Mouse (Mus musculus): ENCODE measurements around the gene Abcb10. TPM values are rescaled to one million over a fixed set of nuclear protein-coding genes. Genes with fewer than 3 reads are reported as not detected.

Gene Abcb10
- polyA plus RNA-seq, 1 experiment from 2014 or later, result 19.3 TPM

DNA sequence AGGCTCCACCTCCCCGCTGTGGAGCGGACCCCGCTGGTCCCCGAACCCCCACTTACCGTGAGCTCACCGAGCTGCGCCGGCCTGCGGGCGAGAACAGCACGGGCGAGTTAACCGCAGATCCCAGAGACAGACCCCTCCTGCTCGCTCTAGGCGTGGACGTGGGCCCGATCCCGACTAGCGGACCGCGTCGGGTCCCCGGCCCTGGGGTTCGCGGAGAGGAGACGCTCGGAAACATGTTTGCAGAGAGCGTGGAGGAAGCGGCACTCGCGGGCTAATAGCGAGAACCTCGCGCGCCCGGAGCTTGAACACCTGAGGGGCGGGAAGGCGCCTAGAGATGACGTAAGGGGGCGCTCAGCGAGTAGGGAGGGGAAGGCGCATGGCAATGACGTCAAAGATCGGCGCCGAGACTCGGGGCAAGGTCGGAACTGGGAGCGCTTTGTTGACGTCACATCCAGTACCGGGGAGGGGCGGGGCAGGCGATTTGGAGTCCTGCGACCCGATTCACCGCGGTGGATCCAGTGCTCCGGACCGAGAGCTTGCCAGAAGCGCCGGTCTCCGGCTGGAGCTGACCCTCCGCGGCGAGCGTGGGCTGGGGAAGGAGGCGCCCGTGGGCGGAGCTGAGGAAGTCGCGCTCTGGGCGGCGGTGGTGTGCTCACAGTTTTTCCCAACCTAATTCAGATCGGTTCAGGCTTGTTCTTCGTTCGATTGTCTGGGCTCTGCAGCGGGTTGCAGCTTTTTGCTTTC is 33.8 kb downstream of the Abcb10 start, which contains the start of gene Nup133:
Gene Nup133, minus strand, starts transcription at position 324 of the 744 bp plus-strand sequence.
- peaks cover 34% of the 10 kb centered on the region for H3K36me3 ChIP-seq
- H3K27me3 ChIP-seq (ENCODE audit: low read depth, poor library complexity, severe bottlenecking), result no peaks in the 10 kb centered on the region
- peak; percentile 99 for DNase-seq (ENCODE audit: low spot score)
- H3K4me1 ChIP-seq, result peaks cover 17% of the 10 kb centered on the region
- H3K9me3 ChIP-seq (replicated peaks), result no peaks in the 10 kb centered on the region
- WGBS, result under 1% methylated on average over 77 of the region's 77 CpGs
- H3K27ac ChIP-seq (replicated peaks), result peak within 1 kb of the TSS; percentile 89
- peak within 1 kb of the TSS; percentile 96 for H3K4me3 ChIP-seq

DNA sequence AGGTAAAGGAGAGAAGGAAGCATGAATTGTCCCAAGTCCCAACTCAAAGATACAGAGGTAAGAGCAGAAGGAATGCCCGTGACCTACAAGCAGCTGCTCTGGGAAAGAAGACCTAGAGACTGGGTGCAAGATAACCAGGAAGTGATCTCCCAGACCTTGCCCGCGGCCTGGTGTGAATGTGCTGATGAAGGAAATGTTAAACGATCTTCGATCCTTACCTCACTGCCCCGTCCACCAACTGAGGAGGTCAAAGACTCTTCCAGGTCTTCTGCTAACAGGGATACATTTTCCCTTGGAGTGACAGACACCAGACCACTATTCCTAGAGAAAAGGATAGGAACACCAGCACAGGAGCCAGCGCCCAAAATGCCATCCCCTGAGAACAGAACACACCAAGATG is 53.9 kb downstream of the Abcb10 start:
- Histone ChIP-seq H3K27me3 (ENCODE audit: low read depth, poor library complexity, severe bottlenecking) (no peaks in the 10 kb centered on the region), H3K36me3 (peaks cover 91% of the 10 kb centered on the region), H3K27ac (replicated peaks) (no peak overlapping the region), H3K9me3 (replicated peaks) (no peaks in the 10 kb centered on the region), H3K4me1 (no peaks in the 10 kb centered on the region), H3K4me3 (no peak overlapping the region)
- WGBS, result 95% methylated on average over 7 of the region's 7 CpGs
- no peak for DNase-seq (ENCODE audit: low spot score)

DNA sequence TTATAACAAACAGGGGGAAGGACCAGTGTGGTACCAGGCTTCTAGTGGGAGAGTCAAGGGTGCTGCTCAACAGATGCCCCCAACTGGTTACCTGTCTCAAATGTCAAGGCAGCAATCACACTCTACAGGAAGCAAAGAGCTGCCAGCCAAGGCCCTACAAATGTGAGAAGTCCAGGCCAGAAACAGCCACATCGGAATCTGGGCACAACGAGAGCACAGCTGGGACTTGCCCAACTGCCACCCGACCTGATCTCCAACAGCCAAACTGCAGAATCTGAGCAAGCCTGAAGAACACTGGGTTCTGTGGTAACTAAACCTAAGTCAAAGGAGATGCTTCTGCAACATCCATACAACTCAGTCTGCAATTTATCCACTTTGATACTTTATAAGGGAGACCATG is 57.3 kb downstream of the Abcb10 start:
- H3K27me3 ChIP-seq (ENCODE audit: low read depth, poor library complexity, severe bottlenecking), result no peaks in the 10 kb centered on the region
- no peak overlapping the region for H3K27ac ChIP-seq (replicated peaks)
- no peaks in the 10 kb centered on the region for H3K9me3 ChIP-seq (replicated peaks)
- no peak for DNase-seq (ENCODE audit: low spot score)
- WGBS, result 90% methylated on average over 3 of the region's 3 CpGs
- H3K36me3 ChIP-seq, result peaks cover 95% of the 10 kb centered on the region
- H3K4me3 ChIP-seq, result no peak overlapping the region
- no peaks in the 10 kb centered on the region for H3K4me1 ChIP-seq

DNA sequence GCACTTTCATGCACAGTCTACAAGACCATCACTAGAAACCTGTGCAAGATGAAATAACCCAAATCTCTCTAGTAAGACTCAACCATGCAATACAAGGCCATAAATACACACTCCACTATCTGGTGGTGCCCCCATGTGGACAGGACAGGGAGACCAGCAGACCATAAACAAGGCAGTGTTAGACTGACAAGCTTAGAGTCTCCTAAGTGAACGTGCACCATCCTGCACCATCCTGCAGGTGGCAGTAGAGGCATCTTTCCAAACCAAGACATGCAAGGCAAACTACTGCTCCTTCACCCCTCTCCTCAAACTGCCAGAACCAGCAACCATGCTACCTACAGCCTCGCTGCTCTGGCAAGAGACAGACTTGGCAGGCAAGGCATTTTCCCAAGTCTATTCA is 58.2 kb downstream of the Abcb10 start:
- no peaks in the 10 kb centered on the region for H3K27me3 ChIP-seq (ENCODE audit: low read depth, poor library complexity, severe bottlenecking)
- H3K9me3 ChIP-seq (replicated peaks), result no peaks in the 10 kb centered on the region
- no peaks in the 10 kb centered on the region for H3K4me1 ChIP-seq
- H3K4me3 ChIP-seq, result no peak overlapping the region
- peaks cover 95% of the 10 kb centered on the region for H3K36me3 ChIP-seq
- no peak overlapping the region for H3K27ac ChIP-seq (replicated peaks)
- 18% methylated on average over 2 of the region's 2 CpGs for WGBS
- DNase-seq (ENCODE audit: low spot score), result peak; percentile 74

DNA sequence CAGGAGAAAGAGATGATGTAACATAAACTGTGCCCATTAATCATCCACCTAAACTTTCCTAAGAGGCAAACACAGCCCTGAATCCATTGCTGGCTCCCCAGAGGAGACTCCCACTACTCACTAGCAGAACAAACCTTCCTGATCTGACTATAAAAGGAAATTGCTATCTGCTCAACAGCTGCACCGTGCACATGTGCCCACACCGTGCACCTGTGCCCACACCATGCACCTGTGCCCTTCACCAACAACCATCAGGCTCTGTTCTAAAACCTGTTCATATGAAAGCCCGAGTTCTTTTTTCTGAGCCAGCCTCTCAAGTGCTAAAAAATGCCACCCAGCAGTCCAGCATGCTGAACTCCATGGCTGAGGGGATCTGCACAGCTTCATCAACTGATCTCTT is 68.3 kb downstream of the Abcb10 start:
- Histone ChIP-seq H3K27ac (replicated peaks) (no peak overlapping the region), H3K4me1 (no peaks in the 10 kb centered on the region), H3K4me3 (no peak overlapping the region), H3K36me3 (peaks cover 99% of the 10 kb centered on the region), H3K9me3 (replicated peaks) (no peaks in the 10 kb centered on the region), H3K27me3 (ENCODE audit: low read depth, poor library complexity, severe bottlenecking) (no peaks in the 10 kb centered on the region)
- DNase-seq (ENCODE audit: low spot score), result no peak
- 94% methylated on average over 3 of the region's 3 CpGs for whole genome bisulfite sequencing

DNA sequence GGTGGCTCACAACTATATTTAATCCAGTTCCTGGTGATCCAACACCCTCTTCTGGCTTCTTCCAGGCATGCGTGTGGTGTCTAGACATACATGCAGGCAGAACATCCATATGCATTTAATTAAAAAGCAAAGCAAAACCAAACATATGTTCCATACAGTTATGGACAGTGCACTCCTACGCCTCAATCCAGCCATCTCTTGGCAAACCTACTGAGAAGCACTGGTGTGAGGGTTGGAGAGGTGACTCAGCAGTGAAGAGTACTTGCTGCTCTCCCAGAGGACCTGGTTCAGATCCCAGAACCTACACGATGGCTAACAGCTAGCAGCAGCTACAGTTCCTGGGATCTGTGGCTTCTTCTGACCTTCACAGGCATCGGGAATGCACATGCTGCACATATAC is 70.7 kb downstream of the Abcb10 start:
- Histone ChIP-seq H3K9me3 (replicated peaks) (no peaks in the 10 kb centered on the region), H3K27ac (replicated peaks) (no peak overlapping the region), H3K4me1 (no peaks in the 10 kb centered on the region), H3K36me3 (peaks cover 99% of the 10 kb centered on the region), H3K27me3 (ENCODE audit: low read depth, poor library complexity, severe bottlenecking) (no peaks in the 10 kb centered on the region), H3K4me3 (no peak overlapping the region)
- 95% methylated on average over 4 of the region's 4 CpGs for WGBS
- no peak for DNase-seq (ENCODE audit: low spot score)

DNA sequence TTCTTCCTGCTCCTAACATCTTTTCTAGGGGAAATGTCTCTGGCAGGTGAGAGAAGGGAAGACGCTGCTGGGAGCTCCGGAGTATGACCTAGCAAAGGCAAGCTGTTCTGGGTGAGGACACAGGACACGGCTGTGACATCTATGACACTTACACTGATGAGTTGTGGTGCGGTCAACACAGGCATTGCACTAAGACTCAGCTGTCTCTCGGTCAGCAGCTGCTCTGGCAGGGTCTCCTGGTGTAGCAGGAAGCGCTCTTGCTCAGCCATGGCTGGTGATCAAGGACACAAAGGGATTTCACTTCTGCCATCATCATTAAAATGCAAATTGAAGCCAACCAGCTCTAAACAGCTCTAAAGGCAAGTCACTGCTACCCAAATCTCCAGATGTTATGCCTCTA is 75.3 kb downstream of the Abcb10 start:
- WGBS, result 94% methylated on average over 6 of the region's 6 CpGs

DNA sequence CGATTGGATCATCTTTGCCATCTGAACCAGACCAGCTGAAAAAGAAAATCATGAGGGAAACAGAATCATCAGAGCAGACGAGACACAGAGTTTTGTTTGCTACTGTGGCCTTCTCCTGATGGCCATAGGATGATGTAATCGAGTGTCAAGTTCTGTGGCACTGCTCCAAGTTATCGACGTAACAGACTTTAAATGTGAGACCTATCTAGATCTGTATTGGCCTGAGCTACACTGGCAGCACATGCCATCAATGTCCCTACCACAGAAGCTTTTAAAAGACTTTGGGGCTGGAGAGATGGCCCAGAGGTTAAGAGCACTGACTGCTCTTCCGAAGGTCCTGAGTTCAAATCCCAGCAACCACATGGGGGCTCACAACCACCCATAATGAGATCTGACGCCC is 80.3 kb downstream of the Abcb10 start:
- H3K36me3 ChIP-seq, result peaks cover 92% of the 10 kb centered on the region
- 87% methylated on average over 7 of the region's 7 CpGs for WGBS
- H3K4me1 ChIP-seq, result no peaks in the 10 kb centered on the region
- DNase-seq (ENCODE audit: low spot score), result no peak
- H3K27ac ChIP-seq (replicated peaks), result no peak overlapping the region
- no peaks in the 10 kb centered on the region for H3K27me3 ChIP-seq (ENCODE audit: low read depth, poor library complexity, severe bottlenecking)
- no peaks in the 10 kb centered on the region for H3K9me3 ChIP-seq (replicated peaks)
- H3K4me3 ChIP-seq, result no peak overlapping the region

More for the DNA sequence above, 75.3 kb downstream of the Abcb10 start:
- no peaks in the 10 kb centered on the region for H3K27me3 ChIP-seq (ENCODE audit: low read depth, poor library complexity, severe bottlenecking)
- DNase-seq (ENCODE audit: low spot score), result no peak
- H3K9me3 ChIP-seq (replicated peaks), result no peaks in the 10 kb centered on the region
- no peak overlapping the region for H3K4me3 ChIP-seq
- H3K27ac ChIP-seq (replicated peaks), result no peak overlapping the region
- no peaks in the 10 kb centered on the region for H3K4me1 ChIP-seq
- peaks cover 100% of the 10 kb centered on the region for H3K36me3 ChIP-seq

MicroRNAs within 50 kb of the gene (microRNA counts, 519-probe panel; counts per million panel counts)
- microRNA mmu-miR-1967, result not detected

Small RNA genes within 50 kb of the gene (microRNA-seq; reads per million reads assigned to microRNA genes)
- not detected for gene Mir1967

Other genes with a start within 250 kb of the Abcb10 start
- 67.6 and 71.0 TPM in 2 replicates for gene Rab4a, start 177.1 kb downstream of the Abcb10 start, polyA plus RNA-seq (2016; fragmentation: Nextera tagmentation; extraction: Ambion mirVana)
- gene Ccsap, start 122.9 kb downstream of the Abcb10 start, polyA plus RNA-seq (2016; fragmentation: Nextera tagmentation; extraction: Ambion mirVana), result 7.8 and 8.6 TPM in 2 replicates
- gene Acta1, start 88.4 kb downstream of the Abcb10 start, polyA plus RNA-seq (2016; fragmentation: Nextera tagmentation; extraction: Ambion mirVana), result 0.23 and 0.87 TPM in 2 replicates
- 54.5 and 56.1 TPM in 2 replicates for gene Nup133, start 33.9 kb downstream of the Abcb10 start, polyA plus RNA-seq (2016; fragmentation: Nextera tagmentation; extraction: Ambion mirVana)
- 39.5 and 41.6 TPM in 2 replicates for gene Taf5l, start 38.3 kb upstream of the Abcb10 start, polyA plus RNA-seq (2016; fragmentation: Nextera tagmentation; extraction: Ambion mirVana)
- gene Urb2, start 38.4 kb upstream of the Abcb10 start, polyA plus RNA-seq (2016; fragmentation: Nextera tagmentation; extraction: Ambion mirVana), result 6.7 and 7.1 TPM in 2 replicates
- 35.3 and 47.5 TPM in 2 replicates for gene Galnt2, start 248.3 kb upstream of the Abcb10 start, polyA plus RNA-seq (2016; fragmentation: Nextera tagmentation; extraction: Ambion mirVana)